Mouse (Mus musculus) kidney, adult 2 months (tissue): Measurements from ENCODE around the gene Pycr1. TPM values are rescaled to one million over a fixed set of nuclear protein-coding genes. Genes with fewer than 3 reads are reported as not detected.

Experiments used
- DNase-seq: peaks from one replicate; pipeline ENCODE4 v3.0.0; 2021
- H3K27ac ChIP-seq: fragments of 200-500 bp; 2 replicates; pipeline ENCODE4 v1.5.1; 2012; ENCODE audit warnings: low read depth, low read length, control low read depth, inconsistent platforms; ENCODE audit not compliant: insufficient read depth
- H3K27me3 ChIP-seq: fragments of 200-500 bp; replicated peaks from 2 replicates; pipeline ENCODE4 v1.6.1; 2012; ENCODE audit warnings: mild to moderate bottlenecking, moderate library complexity, low read length, inconsistent platforms; ENCODE audit not compliant: control insufficient read depth, insufficient read depth
- H3K36me3 ChIP-seq: fragments of 200-500 bp; 2 replicates; pipeline ENCODE4 v1.6.1; 2012; ENCODE audit warnings: mild to moderate bottlenecking, moderate library complexity, low read length, inconsistent platforms; ENCODE audit not compliant: control insufficient read depth, insufficient read depth
- H3K4me1 ChIP-seq: fragments of 200-500 bp; 2 replicates; pipeline ENCODE4 v1.6.1; 2011; ENCODE audit warnings: low read length; ENCODE audit not compliant: control insufficient read depth, insufficient read depth
- H3K4me3 ChIP-seq: fragments of 200-500 bp; 2 replicates; pipeline ENCODE4 v1.5.1; 2011; ENCODE audit warnings: mild to moderate bottlenecking, low read depth, low read length, control low read depth; ENCODE audit not compliant: insufficient read depth
- CTCF ChIP-seq: fragments of 200-500 bp; conservative IDR thresholded peaks from 2 replicates; pipeline ENCODE4 v1.5.1; 2011; ENCODE audit warnings: low read depth, mild to moderate bottlenecking, control low read depth, low read length, moderate library complexity, mixed read lengths; ENCODE audit not compliant: insufficient read depth, insufficient read length
- POLR2A ChIP-seq: fragments of 200-500 bp; IDR thresholded peaks from one replicate; pipeline ENCODE4 v1.6.1; 2011; ENCODE audit warnings: low read depth, low read length, control low read depth
- WGBS: fragments of 180-500 bp; shearing (Covaris S2); methylation state at CpG from one replicate; pipeline ENCODE4 v1.1.7; 2018; 5-methylcytosine and 5-hydroxymethylcytosine counted together
- polyA plus RNA-seq: library from polyadenylated mRNA; depleted of rRNA; stranded (reverse); fragments of >200 nt; gene quantifications from 2 replicates; pipeline ENCODE4 v1.2.3, GENCODE M21; 2012

The Pycr1 gene
- polyA plus RNA-seq, 1 experiment, result 1.0 TPM

DNA sequence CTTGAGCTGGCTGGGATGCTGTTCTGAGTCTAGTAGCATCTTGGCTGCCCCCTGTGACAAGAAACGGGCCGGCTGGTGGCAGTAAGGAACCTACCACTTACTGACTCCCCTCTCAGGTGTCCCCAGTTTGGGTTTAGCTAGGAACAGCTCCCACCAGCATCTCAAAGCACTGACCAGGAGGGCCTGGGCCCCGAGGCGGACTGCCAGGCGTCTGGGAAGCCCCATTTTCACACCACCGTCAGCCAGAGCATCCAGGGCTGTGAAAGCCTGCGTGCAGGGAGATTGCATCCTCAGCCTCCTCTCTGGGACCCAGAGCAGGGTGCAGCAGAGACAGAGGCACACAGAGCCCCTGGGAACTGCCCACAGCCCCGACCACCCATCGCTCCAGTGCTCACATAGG lies 2.3 kb downstream of the Pycr1 start:
- 62% methylated on average over 9 of the region's 9 CpGs for WGBS
- no peak overlapping the region for H3K27ac ChIP-seq
- DNase-seq, result no peak
- peaks cover 3% of the 10 kb centered on the region; the same call in 1 of the 2 replicates for H3K4me1 ChIP-seq
- H3K4me3 ChIP-seq, result no peak overlapping the region
- no peaks in the 10 kb centered on the region for H3K27me3 ChIP-seq
- no peaks in the 10 kb centered on the region for H3K36me3 ChIP-seq
- no peak for TF ChIP-seq CTCF
- TF ChIP-seq POLR2A, result no peak

DNA sequence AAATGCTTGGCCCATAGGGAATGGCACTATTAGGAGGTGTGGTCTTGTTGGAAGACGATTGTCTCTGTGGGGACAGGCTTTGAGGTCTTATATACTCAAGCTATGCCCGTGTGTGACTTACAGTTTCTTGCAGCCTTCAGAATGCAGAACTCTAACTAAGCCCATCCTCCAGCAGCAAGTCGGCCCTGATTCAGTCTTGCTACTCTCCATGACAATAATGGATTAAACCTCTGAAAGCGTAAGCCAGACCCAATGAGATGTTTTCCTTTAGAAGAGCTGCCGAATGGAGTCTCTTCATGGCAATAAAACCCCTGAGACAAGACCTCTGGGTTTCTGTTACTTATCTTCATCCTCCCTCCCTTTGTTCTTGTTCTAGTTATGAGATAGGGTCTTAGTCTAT lies 8.8 kb downstream of the Pycr1 start:
- no peak for DNase-seq
- 88% methylated on average over 5 of the region's 5 CpGs for WGBS
- no peak for TF ChIP-seq POLR2A
- no peak for TF ChIP-seq CTCF

DNA sequence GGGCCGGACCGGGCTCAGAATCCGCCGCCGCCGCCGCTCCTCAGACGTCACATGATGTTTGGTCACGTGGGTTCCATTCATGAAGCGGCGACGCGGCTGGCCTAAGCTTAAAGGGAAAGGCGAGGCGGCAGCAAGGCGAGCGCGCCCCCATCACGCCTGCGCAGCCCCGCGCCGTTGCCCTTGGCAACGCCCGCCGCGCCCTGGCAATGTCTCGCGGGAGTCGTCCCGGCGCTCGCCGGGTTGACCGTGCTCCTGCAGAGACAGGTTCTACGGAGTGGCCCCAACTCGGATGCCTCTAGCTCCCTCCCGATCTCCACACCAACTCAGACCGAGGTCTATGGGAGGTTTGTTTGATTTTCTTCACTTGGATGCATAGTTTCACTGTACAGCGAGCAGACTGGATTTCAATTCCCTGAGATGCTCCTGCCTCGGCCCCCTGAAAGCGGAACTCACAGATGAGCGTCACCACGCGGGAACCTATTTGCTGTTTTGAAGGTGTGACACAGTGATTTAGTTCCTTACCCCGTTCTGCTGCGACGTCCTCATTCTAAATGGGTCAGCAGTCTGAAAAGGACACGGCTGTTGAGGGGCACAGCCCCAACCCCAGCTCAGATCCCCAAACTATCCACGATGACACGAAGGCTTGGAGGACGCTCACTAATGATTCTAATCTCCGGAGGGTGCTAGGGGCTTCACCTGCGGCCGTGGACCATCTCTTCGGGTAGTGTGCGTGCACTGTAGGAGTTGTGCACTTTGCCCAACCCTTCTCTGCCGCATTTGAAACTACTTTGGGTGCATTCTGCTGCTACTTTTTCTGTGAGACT lies 9.8 kb downstream of the Pycr1 start, which contains the start of gene Mafg:
Gene Mafg, minus strand, starts transcription at position 81 of the 824 bp plus-strand sequence.
- no peaks in the 10 kb centered on the region for H3K36me3 ChIP-seq
- peak; percentile 98 for DNase-seq
- H3K4me1 ChIP-seq, result peaks cover 32% of the 10 kb centered on the region
- peak within 1 kb of the TSS; percentile 95 for H3K27ac ChIP-seq
- TF ChIP-seq CTCF (no peak), POLR2A (no peak)
- no peaks in the 10 kb centered on the region for H3K27me3 ChIP-seq
- H3K4me3 ChIP-seq, result peak within 1 kb of the TSS; percentile 92
- WGBS, result 11% methylated on average over 58 of the region's 58 CpGs

More for the DNA sequence above, 8.8 kb downstream of the Pycr1 start:
- H3K36me3 ChIP-seq, result no peaks in the 10 kb centered on the region
- H3K4me3 ChIP-seq, result no peak overlapping the region
- H3K4me1 ChIP-seq, result peaks cover 23% of the 10 kb centered on the region; the same call in 1 of the 2 replicates
- H3K27me3 ChIP-seq, result no peaks in the 10 kb centered on the region
- no peak overlapping the region for H3K27ac ChIP-seq

GRCm38 (mm10) chr11:120632559-120633519 lies 10.7 kb downstream of the Pycr1 start:
- no peak for TF ChIP-seq CTCF
- TF ChIP-seq POLR2A, result peak; percentile 13
- Histone ChIP-seq H3K36me3 (no peaks in the 10 kb centered on the region), H3K27ac (peak overlapping the region; percentile 95), H3K27me3 (no peaks in the 10 kb centered on the region), H3K4me1 (peaks cover 34% of the 10 kb centered on the region), H3K4me3 (peak overlapping the region; percentile 92)
- under 1% methylated on average over 116 of the region's 116 CpGs for WGBS
- peak; percentile 94 for DNase-seq

DNA sequence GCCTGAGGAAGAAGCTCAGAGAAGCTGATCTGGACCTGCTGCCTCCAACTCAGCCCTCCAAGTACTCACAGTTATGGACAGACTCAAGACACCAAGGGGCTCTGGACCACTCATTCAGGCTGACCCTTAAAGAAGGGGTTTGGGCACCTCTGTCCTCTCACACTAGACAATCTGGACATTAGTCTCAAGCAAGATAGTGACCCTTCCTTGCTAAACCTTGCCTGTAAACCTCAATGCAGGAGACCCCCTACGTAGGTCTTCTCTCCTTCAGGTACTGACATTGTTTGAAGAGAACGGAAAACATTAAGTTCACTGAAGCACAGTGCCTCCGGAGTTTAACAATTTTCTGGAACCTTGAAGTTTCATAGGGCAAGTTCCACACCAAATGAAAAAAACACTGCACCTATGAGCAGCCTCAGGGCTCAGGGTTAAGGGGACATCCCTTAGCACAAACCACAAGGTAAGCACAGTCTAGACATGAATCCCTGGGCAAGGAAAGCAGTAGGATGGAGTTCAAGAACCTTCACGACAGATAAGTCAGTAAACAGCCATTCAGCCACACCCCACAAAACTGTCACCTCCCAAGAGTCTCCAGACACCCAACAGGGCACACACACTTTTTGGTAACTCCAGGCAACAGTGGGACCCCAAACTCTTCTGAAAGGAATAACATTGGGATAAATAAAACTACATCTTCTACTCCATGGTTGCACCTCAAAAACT lies 11.7 kb downstream of the Pycr1 start:
- 34% methylated on average over 4 of the region's 4 CpGs for WGBS

DNA sequence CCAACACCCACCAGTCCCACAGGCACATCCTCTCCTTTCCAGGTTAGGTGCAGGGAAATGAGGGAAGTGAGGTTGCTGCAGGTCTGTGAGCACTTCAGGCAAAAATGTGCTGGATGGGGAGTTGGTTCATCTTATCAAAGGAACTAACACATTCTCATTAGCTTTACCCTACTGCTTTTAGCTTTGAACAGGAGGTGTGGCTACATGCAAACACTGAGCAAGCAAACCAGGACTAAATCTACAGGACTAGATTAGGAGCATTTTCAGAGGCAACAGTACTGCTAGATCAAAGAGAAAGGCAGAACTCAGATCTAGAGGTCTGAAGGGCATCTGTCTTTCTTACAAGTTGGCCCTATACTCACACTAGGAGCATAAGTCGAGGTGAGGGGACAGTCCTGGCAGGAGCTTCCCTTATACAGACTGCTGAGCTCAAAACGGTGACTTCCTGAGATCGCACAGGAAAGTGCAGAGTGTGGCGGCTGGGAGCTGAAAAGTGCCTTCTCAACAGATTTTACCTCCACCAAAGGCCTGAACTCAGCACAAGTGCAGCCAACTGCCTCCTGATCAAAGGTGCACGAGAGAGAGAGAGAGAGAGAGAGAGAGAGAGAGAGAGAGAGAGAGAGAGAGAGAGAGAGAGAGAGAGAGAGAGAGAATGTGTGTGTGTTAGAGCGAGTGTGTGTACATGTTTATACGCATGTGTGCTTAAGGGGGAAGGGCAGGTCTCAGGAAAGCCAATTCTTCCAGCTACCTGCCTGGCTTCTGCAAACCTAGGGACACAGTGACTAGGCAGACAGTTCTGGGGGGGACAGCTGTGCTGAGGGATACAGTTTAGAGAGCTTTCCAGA lies 12.5 kb downstream of the Pycr1 start:
- Histone ChIP-seq H3K4me3 (peak overlapping the region; percentile 41), H3K4me1 (peaks cover 34% of the 10 kb centered on the region)
- peak; percentile 86 for DNase-seq

More for the DNA sequence above, 11.7 kb downstream of the Pycr1 start:
- peak overlapping the region; percentile 92 for H3K4me3 ChIP-seq
- H3K4me1 ChIP-seq, result peaks cover 34% of the 10 kb centered on the region
- H3K36me3 ChIP-seq, result no peaks in the 10 kb centered on the region
- H3K27ac ChIP-seq, result peak overlapping the region; percentile 95
- TF ChIP-seq CTCF (no peak), POLR2A (no peak)
- peak; percentile 45 for DNase-seq
- H3K27me3 ChIP-seq, result no peaks in the 10 kb centered on the region

More for the DNA sequence above, 12.5 kb downstream of the Pycr1 start:
- no peaks in the 10 kb centered on the region for H3K36me3 ChIP-seq
- TF ChIP-seq POLR2A (no peak), CTCF (no peak)
- H3K27ac ChIP-seq, result peak overlapping the region; percentile 95
- H3K27me3 ChIP-seq, result no peaks in the 10 kb centered on the region
- 17% methylated on average over 7 of the region's 7 CpGs for WGBS
